Mouse (Mus musculus) Muller cell, postnatal 12 days (primary cell): ENCODE measurements around the gene 4930447C04Rik.

Experiments used
- DNase-seq: peaks from one replicate; pipeline ENCODE4 v3.0.0-alpha.2; 2015; ENCODE audit errors: inconsistent ontology term

The 4930447C04Rik gene

GRCm38 (mm10) chr12:72940071-72940821, at the start of gene 4930447C04Rik:
Gene 4930447C04Rik, minus strand, starts transcription at chr12:72940774.
- DNase-seq = peak; percentile 59

- DNase-seq = no peak
Measured at GRCm38 (mm10) chr12:72983071-72983857, 42.7 kb upstream of the 4930447C04Rik start.

- DNase-seq = no peak
Measured at GRCm38 (mm10) chr12:72982616-72983015, 42.0 kb upstream of the 4930447C04Rik start.

- no peak for DNase-seq
Measured at GRCm38 (mm10) chr12:72979236-72979635, 38.7 kb upstream of the 4930447C04Rik start.

- no peak for DNase-seq
Measured at GRCm38 (mm10) chr12:72977851-72978250, 37.3 kb upstream of the 4930447C04Rik start.

- peak; percentile 73 for DNase-seq
Measured at GRCm38 (mm10) chr12:72976718-72977117, 36.1 kb upstream of the 4930447C04Rik start.

GRCm38 (mm10) chr12:72976172-72976571, 35.6 kb upstream of the 4930447C04Rik start:
- no peak for DNase-seq

- DNase-seq = peak; percentile 53
Measured at GRCm38 (mm10) chr12:72973161-72973560, 32.6 kb upstream of the 4930447C04Rik start.

- DNase-seq = no peak
Measured at GRCm38 (mm10) chr12:72970620-72971019, 30.0 kb upstream of the 4930447C04Rik start.

- DNase-seq = no peak
Measured at GRCm38 (mm10) chr12:72967541-72967940, 27.0 kb upstream of the 4930447C04Rik start.

- DNase-seq = no peak
Measured at GRCm38 (mm10) chr12:72962761-72963160, 22.2 kb upstream of the 4930447C04Rik start.

- no peak for DNase-seq
Measured at GRCm38 (mm10) chr12:72958446-72958845, 17.9 kb upstream of the 4930447C04Rik start.

- no peak for DNase-seq
Measured at GRCm38 (mm10) chr12:72957829-72958424, 17.4 kb upstream of the 4930447C04Rik start.

GRCm38 (mm10) chr12:72954906-72955305, 14.3 kb upstream of the 4930447C04Rik start:
- peak; percentile 49 for DNase-seq

GRCm38 (mm10) chr12:72953858-72954257, 13.3 kb upstream of the 4930447C04Rik start:
- DNase-seq = no peak

GRCm38 (mm10) chr12:72953089-72953488, 12.5 kb upstream of the 4930447C04Rik start:
- no peak for DNase-seq

- DNase-seq = peak; percentile 76
Measured at GRCm38 (mm10) chr12:72947335-72947734, 6.8 kb upstream of the 4930447C04Rik start.

GRCm38 (mm10) chr12:72946805-72947204, 6.2 kb upstream of the 4930447C04Rik start:
- peak; percentile 66 for DNase-seq

GRCm38 (mm10) chr12:72946064-72946395, 5.5 kb upstream of the 4930447C04Rik start:
- DNase-seq = peak; percentile 77

- DNase-seq = peak; percentile 79
Measured at GRCm38 (mm10) chr12:72945301-72946063, 4.9 kb upstream of the 4930447C04Rik start.

GRCm38 (mm10) chr12:72944411-72945225, 4.0 kb upstream of the 4930447C04Rik start:
- peak; percentile 86 for DNase-seq
